Mouse (Mus musculus): ENCODE results near the gene Irf3.

GRCm38 (mm10) chr7:45038411-45038810 lies 41.0 kb downstream of the Irf3 start:
- no peak for TF ChIP-seq HCFC1 (IDR thresholded peaks at IDR 0.05; ENCODE audit: borderline replicate concordance, insufficient read depth, low read length)
- no peak for TF ChIP-seq CHD2 (IDR thresholded peaks at IDR 0.05; ENCODE audit: low read depth, low read length)
- no peak for TF ChIP-seq ZC3H11A (IDR thresholded peaks at IDR 0.05; ENCODE audit: borderline replicate concordance, low read depth, low read length)
- no peak for TF ChIP-seq MAFK (IDR thresholded peaks at IDR 0.05; ENCODE audit: insufficient read depth, low read depth, low read length)
